Mouse (Mus musculus): ENCODE data around the gene Npsr1.

- TF ChIP-seq CHD2 (IDR thresholded peaks at IDR 0.05; ENCODE audit: low read depth, low read length) (no peak), HCFC1 (IDR thresholded peaks at IDR 0.05; ENCODE audit: borderline replicate concordance, insufficient read depth, low read length) (no peak)
These were observed 59.4 kb downstream of the Npsr1 start for GRCm38 (mm10) chr9:24157208-24157607.

Data from ES-E14 (cell line).